Mouse (Mus musculus) brain, embryonic 14.5 days (tissue): ENCODE data around the gene Ccl9. TPM values are rescaled to one million over a fixed set of nuclear protein-coding genes. Genes with fewer than 3 reads are reported as not detected.
"Not testable (repeated sequence)": the region's sequence is repeated elsewhere in the genome, so short reads cannot be mapped to it uniquely, and the experiment has no call there.

Experiments used
- DNase-seq: peaks from one replicate; pipeline ENCODE4 v3.0.0-alpha.2; 2011; ENCODE audit warnings: low read depth
- CTCF ChIP-seq: fragments of 200-500 bp; IDR thresholded peaks from 2 replicates; pipeline ENCODE4 v1.5.1; 2012; ENCODE audit warnings: inconsistent platforms, mild to moderate bottlenecking, moderate library complexity, borderline replicate concordance; ENCODE audit not compliant: insufficient read depth, insufficient read length; ENCODE audit errors: extremely low read depth
- POLR2A ChIP-seq: fragments of 200-500 bp; IDR thresholded peaks from 2 replicates; pipeline ENCODE4 v1.6.1; 2012; ENCODE audit warnings: mild to moderate bottlenecking, inconsistent platforms, borderline replicate concordance; ENCODE audit not compliant: poor library complexity, insufficient read depth, insufficient read length, severe bottlenecking; ENCODE audit errors: extremely low read depth
- polyA plus RNA-seq: library from polyadenylated mRNA; depleted of rRNA; stranded (reverse); fragments of >200 nt; gene quantifications from 2 replicates; pipeline ENCODE4 v1.2.3, GENCODE M21; 2012

Ccl9 gene
- polyA plus RNA-seq, 1 experiment, result 0.83 TPM

- DNase-seq, result no peak
- TF ChIP-seq POLR2A (no peak), CTCF (no peak)
These were observed 6.2 kb downstream of the Ccl9 start for GRCm38 (mm10) chr11:83572223-83572622.

GRCm38 (mm10) chr11:83570189-83570588 is 8.2 kb downstream of the Ccl9 start:
- no peak for TF ChIP-seq POLR2A
- TF ChIP-seq CTCF, result no peak
- no peak for DNase-seq

GRCm38 (mm10) chr11:83569249-83569648 is 9.2 kb downstream of the Ccl9 start:
- DNase-seq, result no peak
- TF ChIP-seq POLR2A (no peak), CTCF (no peak)

GRCm38 (mm10) chr11:83568786-83569185 is 9.7 kb downstream of the Ccl9 start:
- no peak for TF ChIP-seq CTCF
- TF ChIP-seq POLR2A, result no peak
- DNase-seq, result no peak

GRCm38 (mm10) chr11:83568061-83568460 is 10.4 kb downstream of the Ccl9 start:
- TF ChIP-seq POLR2A (no peak), CTCF (no peak)
- DNase-seq, result no peak

- DNase-seq, result no peak
- TF ChIP-seq POLR2A (no peak), CTCF (no peak)
These were observed 11.1 kb downstream of the Ccl9 start for GRCm38 (mm10) chr11:83567311-83567710.

- DNase-seq, result no peak
- no peak for TF ChIP-seq CTCF
These were observed 11.8 kb downstream of the Ccl9 start for GRCm38 (mm10) chr11:83566617-83567016.

- DNase-seq, result peak; percentile 11
- no peak for TF ChIP-seq CTCF
- TF ChIP-seq POLR2A, result no peak
These were observed 14.7 kb downstream of the Ccl9 start for GRCm38 (mm10) chr11:83563754-83564153.

- DNase-seq, result no peak
- no peak for TF ChIP-seq CTCF
These were observed 16.0 kb downstream of the Ccl9 start for GRCm38 (mm10) chr11:83562311-83562887.

- no peak for DNase-seq
- no peak for TF ChIP-seq POLR2A
- no peak for TF ChIP-seq CTCF
These were observed 18.0 kb downstream of the Ccl9 start for GRCm38 (mm10) chr11:83560405-83560804.

GRCm38 (mm10) chr11:83557074-83557473 is 21.4 kb downstream of the Ccl9 start:
- TF ChIP-seq POLR2A, result no peak
- TF ChIP-seq CTCF, result no peak
- no peak for DNase-seq

GRCm38 (mm10) chr11:83556085-83556781 is 22.2 kb downstream of the Ccl9 start:
- TF ChIP-seq CTCF, result peak; percentile 34; the same call in 1 of the 2 replicates
- no peak for TF ChIP-seq POLR2A
- peak; percentile 89 for DNase-seq

- no peak for DNase-seq
- no peak for TF ChIP-seq CTCF
- TF ChIP-seq POLR2A, result no peak
These were observed 26.8 kb downstream of the Ccl9 start for GRCm38 (mm10) chr11:83551668-83552067.

- DNase-seq, result not testable (repeated sequence)
These were observed 27.4 kb downstream of the Ccl9 start for GRCm38 (mm10) chr11:83551037-83551436.
